Mouse (Mus musculus): ENCODE results near the gene Cdc34b. TPM values are rescaled to one million over a fixed set of nuclear protein-coding genes. Genes with fewer than 3 reads are reported as not detected.

Cdc34b gene
- polyA plus RNA-seq, 1 experiment: not detected

- TF ChIP-seq CTCF (IDR thresholded peaks at IDR 0.05; ENCODE audit: low read depth, low read length): no peak
- no peak for TF ChIP-seq POLR2A (IDR thresholded peaks at IDR 0.05; ENCODE audit: borderline replicate concordance, low read depth, low read length)
- Histone ChIP-seq H3K27ac (ENCODE audit: insufficient read depth, low read depth, low read length) (peak within 1 kb of the TSS; percentile 46), H3K4me1 (ENCODE audit: control insufficient read depth, insufficient read depth, low read length) (peaks cover 32% of the 10 kb centered on the region), H3K4me3 (ENCODE audit: insufficient read depth, low read length) (no peak within 1 kb of the TSS)
Observed at GRCm38 (mm10) chr11:94704472-94704871, 37.1 kb upstream of the Cdc34b start, which contains the start of gene Gm11541. Gene Gm11541, minus strand, starts transcription at chr11:94704499.

- Histone ChIP-seq H3K4me1 (ENCODE audit: control insufficient read depth, insufficient read depth, low read length) (peaks cover 15% of the 10 kb centered on the region), H3K4me3 (ENCODE audit: insufficient read depth, low read length) (no peak overlapping the region), H3K27ac (ENCODE audit: insufficient read depth, low read depth, low read length) (no peak overlapping the region)
- TF ChIP-seq CTCF (IDR thresholded peaks at IDR 0.05; ENCODE audit: low read depth, low read length): no peak
- TF ChIP-seq POLR2A (IDR thresholded peaks at IDR 0.05; ENCODE audit: borderline replicate concordance, low read depth, low read length): no peak
Observed at GRCm38 (mm10) chr11:94713246-94713860, 28.2 kb upstream of the Cdc34b start.

GRCm38 (mm10) chr11:94715622-94716021, 26.0 kb upstream of the Cdc34b start:
- TF ChIP-seq CTCF (IDR thresholded peaks at IDR 0.05; ENCODE audit: low read depth, low read length) (no peak), POLR2A (IDR thresholded peaks at IDR 0.05; ENCODE audit: borderline replicate concordance, low read depth, low read length) (no peak)
- H3K27ac ChIP-seq (ENCODE audit: insufficient read depth, low read depth, low read length): no peak overlapping the region
- no peak overlapping the region for H3K4me3 ChIP-seq (ENCODE audit: insufficient read depth, low read length)
- H3K4me1 ChIP-seq (ENCODE audit: control insufficient read depth, insufficient read depth, low read length): peaks cover 16% of the 10 kb centered on the region

- H3K27ac ChIP-seq (ENCODE audit: insufficient read depth, low read depth, low read length): no peak overlapping the region
- peak; percentile 27; the same call in 1 of the 2 replicates for TF ChIP-seq CTCF (IDR thresholded peaks at IDR 0.05; ENCODE audit: low read depth, low read length)
- no peak for TF ChIP-seq POLR2A (IDR thresholded peaks at IDR 0.05; ENCODE audit: borderline replicate concordance, low read depth, low read length)
- peaks cover 16% of the 10 kb centered on the region for H3K4me1 ChIP-seq (ENCODE audit: control insufficient read depth, insufficient read depth, low read length)
- no peak overlapping the region for H3K4me3 ChIP-seq (ENCODE audit: insufficient read depth, low read length)
Observed at GRCm38 (mm10) chr11:94716754-94717153, 24.8 kb upstream of the Cdc34b start.

GRCm38 (mm10) chr11:94717239-94717638, 24.3 kb upstream of the Cdc34b start:
- H3K4me3 ChIP-seq (ENCODE audit: insufficient read depth, low read length): no peak overlapping the region
- TF ChIP-seq CTCF (IDR thresholded peaks at IDR 0.05; ENCODE audit: low read depth, low read length) (no peak), POLR2A (IDR thresholded peaks at IDR 0.05; ENCODE audit: borderline replicate concordance, low read depth, low read length) (no peak)
- no peak overlapping the region for H3K27ac ChIP-seq (ENCODE audit: insufficient read depth, low read depth, low read length)
- H3K4me1 ChIP-seq (ENCODE audit: control insufficient read depth, insufficient read depth, low read length): peaks cover 16% of the 10 kb centered on the region

- Histone ChIP-seq H3K27ac (ENCODE audit: insufficient read depth, low read depth, low read length) (no peak overlapping the region), H3K4me1 (ENCODE audit: control insufficient read depth, insufficient read depth, low read length) (peaks cover 16% of the 10 kb centered on the region), H3K4me3 (ENCODE audit: insufficient read depth, low read length) (no peak overlapping the region)
- no peak for TF ChIP-seq CTCF (IDR thresholded peaks at IDR 0.05; ENCODE audit: low read depth, low read length)
- no peak for TF ChIP-seq POLR2A (IDR thresholded peaks at IDR 0.05; ENCODE audit: borderline replicate concordance, low read depth, low read length)
Observed at GRCm38 (mm10) chr11:94718113-94718909, 23.3 kb upstream of the Cdc34b start.

GRCm38 (mm10) chr11:94719216-94719615, 22.4 kb upstream of the Cdc34b start:
- no peak for TF ChIP-seq POLR2A (IDR thresholded peaks at IDR 0.05; ENCODE audit: borderline replicate concordance, low read depth, low read length)
- TF ChIP-seq CTCF (IDR thresholded peaks at IDR 0.05; ENCODE audit: low read depth, low read length): no peak
- H3K4me1 ChIP-seq (ENCODE audit: control insufficient read depth, insufficient read depth, low read length): peaks cover 16% of the 10 kb centered on the region
- no peak overlapping the region for H3K27ac ChIP-seq (ENCODE audit: insufficient read depth, low read depth, low read length)
- no peak overlapping the region for H3K4me3 ChIP-seq (ENCODE audit: insufficient read depth, low read length)

GRCm38 (mm10) chr11:94727306-94727705, 14.3 kb upstream of the Cdc34b start:
- TF ChIP-seq CTCF (IDR thresholded peaks at IDR 0.05; ENCODE audit: low read depth, low read length) (no peak), POLR2A (IDR thresholded peaks at IDR 0.05; ENCODE audit: borderline replicate concordance, low read depth, low read length) (no peak)
- no peak overlapping the region for H3K4me3 ChIP-seq (ENCODE audit: insufficient read depth, low read length)

GRCm38 (mm10) chr11:94728545-94728944, 13.0 kb upstream of the Cdc34b start:
- H3K4me1 ChIP-seq (ENCODE audit: control insufficient read depth, insufficient read depth, low read length): peaks cover 5% of the 10 kb centered on the region; the same call in 1 of the 2 replicates
- no peak overlapping the region for H3K27ac ChIP-seq (ENCODE audit: insufficient read depth, low read depth, low read length)
- no peak for TF ChIP-seq POLR2A (IDR thresholded peaks at IDR 0.05; ENCODE audit: borderline replicate concordance, low read depth, low read length)
- no peak for TF ChIP-seq CTCF (IDR thresholded peaks at IDR 0.05; ENCODE audit: low read depth, low read length)
- no peak overlapping the region for H3K4me3 ChIP-seq (ENCODE audit: insufficient read depth, low read length)

More at GRCm38 (mm10) chr11:94727306-94727705, 14.3 kb upstream of the Cdc34b start:
- H3K27ac ChIP-seq (ENCODE audit: insufficient read depth, low read depth, low read length): no peak overlapping the region
- H3K4me1 ChIP-seq (ENCODE audit: control insufficient read depth, insufficient read depth, low read length): peaks cover 5% of the 10 kb centered on the region; the same call in 1 of the 2 replicates

- no peak overlapping the region for H3K27ac ChIP-seq (ENCODE audit: insufficient read depth, low read depth, low read length)
- no peak overlapping the region for H3K4me3 ChIP-seq (ENCODE audit: insufficient read depth, low read length)
- peaks cover 5% of the 10 kb centered on the region; the same call in 1 of the 2 replicates for H3K4me1 ChIP-seq (ENCODE audit: control insufficient read depth, insufficient read depth, low read length)
- no peak for TF ChIP-seq POLR2A (IDR thresholded peaks at IDR 0.05; ENCODE audit: borderline replicate concordance, low read depth, low read length)
- no peak for TF ChIP-seq CTCF (IDR thresholded peaks at IDR 0.05; ENCODE audit: low read depth, low read length)
Observed at GRCm38 (mm10) chr11:94729565-94729964, 12.0 kb upstream of the Cdc34b start.
